Mouse (Mus musculus): ENCODE measurements at regions not wholly inside any gene's neighbourhood (a gene's known extent, or its start where the extent isn't known, plus 50 kb on each side); places are given as distances from the start of the nearest gene placed in this dataset.

DNA sequence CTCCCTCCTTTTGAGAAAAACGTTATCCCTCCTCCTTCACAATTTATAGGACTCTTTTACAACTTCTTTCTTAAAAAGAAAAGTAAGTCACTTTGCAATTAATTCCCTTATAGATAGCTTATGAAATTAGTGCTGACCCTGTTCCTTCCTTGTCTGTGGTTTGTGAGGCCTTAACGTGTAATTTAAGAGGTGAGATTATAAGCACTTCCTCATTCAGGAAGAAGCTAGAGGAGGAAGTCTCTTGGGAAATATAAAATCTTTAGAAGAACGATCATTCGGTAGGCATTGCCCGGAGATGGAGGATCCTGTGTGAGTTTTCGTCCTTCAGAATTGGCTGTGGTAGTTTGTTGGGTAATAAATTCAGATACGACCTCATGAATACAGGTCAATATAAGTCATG is 98.0 kb downstream of the Mbl2 start:
- no peaks in the 10 kb centered on the region for H3K9me3 ChIP-seq (replicated peaks; ENCODE audit: control insufficient read depth, low read length)
- no peaks in the 10 kb centered on the region for H3K36me3 ChIP-seq (ENCODE audit: control insufficient read depth, insufficient read depth, low read length)
- no peak overlapping the region for H3K9ac ChIP-seq (ENCODE audit: low read length)
- H3K4me1 ChIP-seq (ENCODE audit: control insufficient read depth, insufficient read depth, low read length), result peaks cover 2% of the 10 kb centered on the region; the same call in 1 of the 2 replicates
- no peak for ATAC-seq (ENCODE audit: insufficient read depth, low FRiP score)
- no peak overlapping the region for H3K27ac ChIP-seq (ENCODE audit: low read length)
- H3K4me3 ChIP-seq (replicated peaks; ENCODE audit: low read length), result no peak overlapping the region
- H3K4me2 ChIP-seq (ENCODE audit: low read depth, low read length), result no peak overlapping the region
- 82% methylated on average over 7 of the region's 7 CpGs for WGBS
- no peaks in the 10 kb centered on the region for H3K27me3 ChIP-seq (ENCODE audit: control insufficient read depth, insufficient read depth, low read length)

DNA sequence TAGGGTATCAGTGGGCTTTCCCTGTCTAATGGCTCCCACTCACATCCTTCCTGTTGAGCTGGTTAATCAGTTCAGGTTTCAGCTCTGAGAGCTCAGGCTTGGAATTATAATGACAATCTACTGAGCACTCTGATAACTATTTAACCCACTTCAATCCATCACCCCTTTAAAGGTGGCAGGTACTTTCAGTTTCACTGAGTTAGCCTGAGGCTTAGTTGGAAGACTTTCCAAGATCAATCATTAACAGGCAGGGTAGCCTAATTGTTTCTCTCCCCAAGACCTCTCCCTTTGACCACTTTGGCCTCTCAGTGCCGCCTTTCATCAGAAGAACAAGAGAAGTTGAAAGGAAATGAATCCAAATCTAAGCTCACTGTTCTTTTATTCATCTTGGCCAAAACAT is 99.1 kb downstream of the Mbl2 start:
- Histone ChIP-seq H3K9me3 (replicated peaks; ENCODE audit: control insufficient read depth, low read length) (no peaks in the 10 kb centered on the region), H3K27ac (ENCODE audit: low read length) (no peak overlapping the region), H3K4me3 (replicated peaks; ENCODE audit: low read length) (no peak overlapping the region), H3K4me2 (ENCODE audit: low read depth, low read length) (no peak overlapping the region), H3K27me3 (ENCODE audit: control insufficient read depth, insufficient read depth, low read length) (no peaks in the 10 kb centered on the region), H3K9ac (ENCODE audit: low read length) (no peak overlapping the region), H3K36me3 (ENCODE audit: control insufficient read depth, insufficient read depth, low read length) (no peaks in the 10 kb centered on the region), H3K4me1 (ENCODE audit: control insufficient read depth, insufficient read depth, low read length) (peaks cover 2% of the 10 kb centered on the region; the same call in 1 of the 2 replicates)
- 26% methylated on average over 1 of the region's 1 CpGs for WGBS
- ATAC-seq (ENCODE audit: insufficient read depth, low FRiP score), result no peak

DNA sequence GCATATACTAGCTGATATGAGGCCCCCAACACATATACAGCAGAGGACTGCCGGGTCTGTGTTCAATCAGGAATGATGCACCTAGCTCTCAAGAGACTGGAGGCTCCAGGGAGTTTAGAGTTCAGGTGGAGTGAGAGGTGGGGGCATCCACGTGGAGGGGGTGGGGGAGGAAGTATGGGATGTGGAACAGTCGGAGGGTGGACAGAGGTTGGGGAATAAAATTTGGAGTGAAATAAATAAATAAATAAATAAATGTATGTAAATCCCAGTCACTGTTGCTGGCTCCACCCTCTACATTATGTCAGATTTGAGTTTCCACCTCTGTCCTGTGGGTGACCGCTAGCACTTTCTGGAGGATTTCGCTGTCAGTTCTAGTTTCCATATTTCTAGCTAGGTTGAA is 111.7 kb downstream of the Mbl2 start:
- no peaks in the 10 kb centered on the region for H3K4me1 ChIP-seq (ENCODE audit: control insufficient read depth, insufficient read depth, low read length)
- no peak overlapping the region for H3K4me3 ChIP-seq (replicated peaks; ENCODE audit: low read length)
- H3K36me3 ChIP-seq (ENCODE audit: control insufficient read depth, insufficient read depth, low read length), result no peaks in the 10 kb centered on the region
- H3K27ac ChIP-seq (ENCODE audit: low read length), result no peak overlapping the region
- H3K9ac ChIP-seq (ENCODE audit: low read length), result no peak overlapping the region
- 85% methylated on average over 5 of the region's 5 CpGs for whole genome bisulfite sequencing
- no peak for ATAC-seq (ENCODE audit: insufficient read depth, low FRiP score)
- H3K9me3 ChIP-seq (replicated peaks; ENCODE audit: control insufficient read depth, low read length), result no peaks in the 10 kb centered on the region
- H3K27me3 ChIP-seq (ENCODE audit: control insufficient read depth, insufficient read depth, low read length), result no peaks in the 10 kb centered on the region
- no peak overlapping the region for H3K4me2 ChIP-seq (ENCODE audit: low read depth, low read length)

DNA sequence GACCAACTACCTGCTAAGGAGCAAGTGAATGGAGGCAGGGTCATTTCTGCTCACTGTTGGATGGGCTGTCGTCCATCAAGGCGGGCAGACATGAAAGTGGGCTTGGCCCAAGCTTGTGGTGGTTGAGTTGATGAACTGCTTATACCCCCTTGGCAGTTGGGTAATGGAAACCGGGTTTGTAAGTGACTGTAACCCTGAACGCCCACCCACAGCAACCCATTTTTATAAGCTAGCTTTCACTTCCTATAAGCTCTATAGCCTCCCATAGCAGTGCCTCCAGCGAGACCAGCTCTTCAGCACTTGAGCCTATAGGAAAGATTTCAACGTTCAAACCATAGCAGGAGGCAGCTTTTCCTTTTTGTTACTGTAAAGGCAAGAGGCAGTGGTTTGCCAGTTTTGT is 116.2 kb downstream of the Mbl2 start:
- Histone ChIP-seq H3K27me3 (ENCODE audit: control insufficient read depth, insufficient read depth, low read length) (no peaks in the 10 kb centered on the region), H3K9me3 (replicated peaks; ENCODE audit: control insufficient read depth, low read length) (no peaks in the 10 kb centered on the region), H3K4me1 (ENCODE audit: control insufficient read depth, insufficient read depth, low read length) (no peaks in the 10 kb centered on the region), H3K9ac (ENCODE audit: low read length) (no peak overlapping the region), H3K4me2 (ENCODE audit: low read depth, low read length) (no peak overlapping the region), H3K36me3 (ENCODE audit: control insufficient read depth, insufficient read depth, low read length) (no peaks in the 10 kb centered on the region), H3K4me3 (replicated peaks; ENCODE audit: low read length) (no peak overlapping the region), H3K27ac (ENCODE audit: low read length) (no peak overlapping the region)
- WGBS, result 72% methylated on average over 6 of the region's 6 CpGs
- no peak for ATAC-seq (ENCODE audit: insufficient read depth, low FRiP score)

DNA sequence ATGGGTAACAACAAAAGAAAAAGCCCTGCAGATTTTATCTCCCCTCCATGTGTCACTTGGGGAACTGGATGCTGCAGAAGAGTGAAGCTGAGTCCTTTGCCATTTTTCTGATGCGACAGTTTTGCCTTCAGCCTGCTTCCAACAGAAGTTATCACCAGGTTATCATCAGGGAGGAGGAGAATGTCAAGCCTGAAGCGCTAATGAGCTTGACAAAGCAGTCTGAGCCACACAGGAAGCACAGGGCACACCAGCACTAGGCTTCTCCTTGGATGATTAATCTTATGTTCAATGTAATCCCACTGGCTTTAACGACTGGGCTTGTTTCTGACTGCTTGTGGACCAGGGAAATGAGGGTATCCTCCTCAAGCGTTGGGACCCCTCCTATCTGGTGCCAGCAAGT is 122.2 kb downstream of the Mbl2 start:
- Histone ChIP-seq H3K9ac (ENCODE audit: low read length) (no peak overlapping the region), H3K9me3 (replicated peaks; ENCODE audit: control insufficient read depth, low read length) (no peaks in the 10 kb centered on the region), H3K36me3 (ENCODE audit: control insufficient read depth, insufficient read depth, low read length) (no peaks in the 10 kb centered on the region), H3K27ac (ENCODE audit: low read length) (no peak overlapping the region), H3K4me2 (ENCODE audit: low read depth, low read length) (no peak overlapping the region), H3K4me3 (replicated peaks; ENCODE audit: low read length) (no peak overlapping the region), H3K27me3 (ENCODE audit: control insufficient read depth, insufficient read depth, low read length) (no peaks in the 10 kb centered on the region), H3K4me1 (ENCODE audit: control insufficient read depth, insufficient read depth, low read length) (no peaks in the 10 kb centered on the region)
- 21% methylated on average over 4 of the region's 4 CpGs for WGBS
- ATAC-seq (ENCODE audit: insufficient read depth, low FRiP score), result no peak

DNA sequence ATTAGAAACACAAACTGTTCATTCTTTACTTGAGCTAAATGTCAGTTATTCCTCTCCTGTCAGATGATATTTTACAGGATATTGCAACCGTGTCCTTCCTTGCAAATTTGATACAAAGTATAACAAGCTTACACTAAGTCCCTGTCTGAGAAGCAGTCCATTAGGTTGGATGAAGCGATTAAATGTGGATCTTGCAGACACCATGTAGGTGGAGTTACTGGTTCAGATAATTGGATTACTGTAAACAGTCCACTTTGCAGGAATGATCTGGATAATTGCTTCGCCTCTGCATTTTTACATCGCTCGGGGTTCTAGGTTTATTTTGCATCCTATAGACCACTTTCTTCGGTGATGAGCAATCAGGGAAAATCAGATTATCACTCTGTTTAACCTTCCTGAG is 126.2 kb downstream of the Mbl2 start:
- Histone ChIP-seq H3K36me3 (ENCODE audit: control insufficient read depth, insufficient read depth, low read length) (no peaks in the 10 kb centered on the region), H3K4me1 (ENCODE audit: control insufficient read depth, insufficient read depth, low read length) (no peaks in the 10 kb centered on the region), H3K9ac (ENCODE audit: low read length) (no peak overlapping the region), H3K4me2 (ENCODE audit: low read depth, low read length) (no peak overlapping the region), H3K9me3 (replicated peaks; ENCODE audit: control insufficient read depth, low read length) (no peaks in the 10 kb centered on the region), H3K27ac (ENCODE audit: low read length) (no peak overlapping the region), H3K27me3 (ENCODE audit: control insufficient read depth, insufficient read depth, low read length) (no peaks in the 10 kb centered on the region), H3K4me3 (replicated peaks; ENCODE audit: low read length) (no peak overlapping the region)
- 73% methylated on average over 6 of the region's 6 CpGs for WGBS
- no peak for ATAC-seq (ENCODE audit: insufficient read depth, low FRiP score)

DNA sequence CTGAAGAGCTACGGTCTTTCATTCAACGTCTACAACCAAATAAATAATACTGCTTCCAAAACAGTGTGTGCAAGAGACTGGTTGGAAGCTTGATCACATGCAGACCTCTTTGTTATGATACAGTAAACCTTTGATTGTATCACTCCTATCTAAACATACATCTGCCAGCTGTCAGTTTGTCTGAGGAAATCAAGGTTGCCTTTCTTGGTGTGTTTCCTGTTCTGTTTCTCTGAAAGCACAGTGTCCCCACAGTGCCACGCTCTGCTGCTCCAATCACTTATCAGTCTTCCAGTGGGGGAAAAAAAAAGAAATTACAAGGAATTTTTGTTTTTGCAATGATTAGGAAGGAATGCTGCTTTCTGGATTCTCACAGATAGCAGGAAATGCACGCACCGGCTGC is 139.2 kb downstream of the Mbl2 start:
- no peaks in the 10 kb centered on the region for H3K4me1 ChIP-seq (ENCODE audit: control insufficient read depth, insufficient read depth, low read length)
- 34% methylated on average over 5 of the region's 5 CpGs for WGBS
- no peak for ATAC-seq (ENCODE audit: insufficient read depth, low FRiP score)
- no peaks in the 10 kb centered on the region for H3K27me3 ChIP-seq (ENCODE audit: control insufficient read depth, insufficient read depth, low read length)
- no peaks in the 10 kb centered on the region for H3K36me3 ChIP-seq (ENCODE audit: control insufficient read depth, insufficient read depth, low read length)
- H3K4me2 ChIP-seq (ENCODE audit: low read depth, low read length), result no peak overlapping the region
- H3K4me3 ChIP-seq (replicated peaks; ENCODE audit: low read length), result no peak overlapping the region
- no peak overlapping the region for H3K27ac ChIP-seq (ENCODE audit: low read length)
- no peaks in the 10 kb centered on the region for H3K9me3 ChIP-seq (replicated peaks; ENCODE audit: control insufficient read depth, low read length)
- no peak overlapping the region for H3K9ac ChIP-seq (ENCODE audit: low read length)

DNA sequence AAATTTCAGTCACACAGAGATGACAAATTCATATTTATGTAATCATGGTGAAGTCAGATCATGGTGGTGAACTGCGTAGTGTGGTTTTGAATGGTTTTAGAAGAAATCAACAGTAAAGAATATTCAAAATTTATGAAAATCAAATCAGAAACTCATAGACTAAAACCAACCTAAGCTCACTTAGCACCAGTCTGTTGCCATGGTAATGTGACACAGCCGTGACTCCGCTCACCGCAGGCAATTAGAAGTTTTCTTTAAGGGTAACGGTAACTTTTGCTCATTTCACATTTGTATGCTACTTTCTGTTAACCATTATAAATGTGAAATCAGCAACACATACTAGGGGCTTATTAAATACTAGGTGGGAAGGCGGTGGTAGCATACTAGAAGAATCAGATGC is 147.0 kb downstream of the Mbl2 start:
- Histone ChIP-seq H3K36me3 (ENCODE audit: control insufficient read depth, insufficient read depth, low read length) (no peaks in the 10 kb centered on the region), H3K4me2 (ENCODE audit: low read depth, low read length) (no peak overlapping the region), H3K4me1 (ENCODE audit: control insufficient read depth, insufficient read depth, low read length) (no peaks in the 10 kb centered on the region), H3K4me3 (replicated peaks; ENCODE audit: low read length) (no peak overlapping the region), H3K27ac (ENCODE audit: low read length) (no peak overlapping the region), H3K9ac (ENCODE audit: low read length) (no peak overlapping the region), H3K9me3 (replicated peaks; ENCODE audit: control insufficient read depth, low read length) (no peaks in the 10 kb centered on the region), H3K27me3 (ENCODE audit: control insufficient read depth, insufficient read depth, low read length) (no peaks in the 10 kb centered on the region)
- no peak for ATAC-seq (ENCODE audit: insufficient read depth, low FRiP score)
- 65% methylated on average over 6 of the region's 6 CpGs for WGBS

DNA sequence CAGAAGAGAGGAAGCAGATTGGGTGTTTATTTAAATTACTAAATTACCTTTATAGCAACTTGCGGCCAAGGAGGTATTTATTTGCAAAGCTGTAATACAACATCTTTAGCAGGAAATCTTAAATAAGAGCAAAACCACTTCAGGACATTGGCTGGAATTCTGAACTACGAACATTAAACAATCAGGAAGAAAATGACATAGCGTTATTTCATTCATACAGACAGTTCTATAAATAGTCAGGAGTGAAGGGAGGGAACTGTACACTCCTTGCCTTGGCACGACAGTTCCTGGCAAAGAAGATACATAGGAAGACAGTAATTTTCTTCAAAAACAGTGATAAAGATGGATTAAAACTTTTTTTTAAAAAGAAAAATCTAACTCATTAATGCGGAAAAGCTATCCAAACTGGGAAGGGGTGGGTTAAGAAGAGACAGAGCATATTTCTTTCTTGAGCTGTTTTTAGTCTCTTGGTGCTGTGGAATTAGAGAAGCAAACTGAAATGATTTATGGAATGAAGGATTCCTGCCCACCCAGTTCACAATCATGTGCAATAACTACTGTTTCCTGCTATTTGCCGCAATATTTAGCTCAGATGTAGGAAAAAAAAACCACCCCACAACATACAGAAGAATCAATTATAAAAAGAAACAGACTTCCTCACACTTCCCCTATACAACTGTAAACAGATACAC is 147.9 kb downstream of the Mbl2 start:
- no peak for ATAC-seq (ENCODE audit: insufficient read depth, low FRiP score)
- Histone ChIP-seq H3K4me1 (ENCODE audit: control insufficient read depth, insufficient read depth, low read length) (no peaks in the 10 kb centered on the region), H3K27me3 (ENCODE audit: control insufficient read depth, insufficient read depth, low read length) (no peaks in the 10 kb centered on the region), H3K9me3 (replicated peaks; ENCODE audit: control insufficient read depth, low read length) (no peaks in the 10 kb centered on the region), H3K4me2 (ENCODE audit: low read depth, low read length) (peak overlapping the region; percentile 19; the same call in 1 of the 2 replicates), H3K27ac (ENCODE audit: low read length) (no peak overlapping the region), H3K4me3 (replicated peaks; ENCODE audit: low read length) (no peak overlapping the region), H3K36me3 (ENCODE audit: control insufficient read depth, insufficient read depth, low read length) (no peaks in the 10 kb centered on the region), H3K9ac (ENCODE audit: low read length) (no peak overlapping the region)
- 29% methylated on average over 6 of the region's 6 CpGs for WGBS

Data from stomach, embryonic 16.5 days (tissue).